Mouse (Mus musculus): ENCODE data around the gene Asprv1. TPM values are rescaled to one million over a fixed set of nuclear protein-coding genes. Genes with fewer than 3 reads are reported as not detected.

The Asprv1 gene
- polyA plus RNA-seq, 1 experiment from 2014 or later: 0.64 TPM

DNA sequence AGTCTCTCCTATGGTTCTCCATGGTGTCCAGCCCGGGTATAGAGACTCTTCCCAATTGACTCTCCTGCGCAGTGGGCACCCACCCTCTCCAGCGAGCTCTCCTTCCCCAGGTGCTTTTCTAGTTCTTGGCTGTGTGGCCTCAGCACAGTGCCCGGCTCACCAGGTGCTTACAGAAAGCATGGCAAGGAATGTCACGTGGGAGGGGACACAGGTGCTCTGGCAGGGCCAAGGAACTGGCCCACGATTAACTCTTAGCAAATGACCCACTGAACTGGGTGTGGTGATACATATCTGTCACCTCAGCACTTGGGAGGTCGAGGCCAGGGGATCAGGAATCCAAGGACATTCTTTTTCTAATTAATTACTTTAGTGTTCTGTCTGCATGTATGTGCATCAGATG, 18.2 kb downstream of the Asprv1 start:
- WGBS: 76% methylated on average over 7 of the region's 7 CpGs
- H3K4me3 ChIP-seq (ENCODE audit: low read length): no peak overlapping the region
- H3K4me1 ChIP-seq (ENCODE audit: control insufficient read depth, insufficient read depth, low read length): no peaks in the 10 kb centered on the region
- H3K4me2 ChIP-seq (ENCODE audit: low read depth, low read length): no peak overlapping the region
- H3K36me3 ChIP-seq (ENCODE audit: control insufficient read depth, insufficient read depth): peaks cover 21% of the 10 kb centered on the region
- no peak overlapping the region for H3K9ac ChIP-seq (ENCODE audit: low read length)
- ATAC-seq (replicated peaks; ENCODE audit: extremely low read depth, insufficient read depth, low FRiP score): no peak
- no peaks in the 10 kb centered on the region for H3K27me3 ChIP-seq (ENCODE audit: control insufficient read depth, insufficient read depth, low read length)
- H3K27ac ChIP-seq (ENCODE audit: low read length): no peak overlapping the region
- no peaks in the 10 kb centered on the region for H3K9me3 ChIP-seq (replicated peaks; ENCODE audit: control insufficient read depth, low read length)

- peaks cover 7% of the 10 kb centered on the region; the same call in 1 of the 2 replicates for H3K4me1 ChIP-seq (ENCODE audit: control insufficient read depth, insufficient read depth, low read length)
- H3K27me3 ChIP-seq (ENCODE audit: control insufficient read depth, insufficient read depth, low read length): no peaks in the 10 kb centered on the region
- no peak for ATAC-seq (replicated peaks; ENCODE audit: extremely low read depth, insufficient read depth, low FRiP score)
- no peak overlapping the region for H3K4me3 ChIP-seq (ENCODE audit: low read length)
- H3K36me3 ChIP-seq (ENCODE audit: control insufficient read depth, insufficient read depth): peaks cover 30% of the 10 kb centered on the region
- no peaks in the 10 kb centered on the region for H3K9me3 ChIP-seq (replicated peaks; ENCODE audit: control insufficient read depth, low read length)
- WGBS: 84% methylated on average over 6 of the region's 6 CpGs
- H3K9ac ChIP-seq (ENCODE audit: low read length): no peak overlapping the region
- H3K4me2 ChIP-seq (ENCODE audit: low read depth, low read length): no peak overlapping the region
- no peak overlapping the region for H3K27ac ChIP-seq (ENCODE audit: low read length)
These were observed 25.1 kb downstream of the Asprv1 start for GRCm38 (mm10) chr6:86653026-86653425.

GRCm38 (mm10) chr6:86654270-86654916, 26.4 kb downstream of the Asprv1 start:
- Histone ChIP-seq H3K4me2 (ENCODE audit: low read depth, low read length) (no peak overlapping the region), H3K27me3 (ENCODE audit: control insufficient read depth, insufficient read depth, low read length) (no peaks in the 10 kb centered on the region), H3K4me1 (ENCODE audit: control insufficient read depth, insufficient read depth, low read length) (peaks cover 7% of the 10 kb centered on the region; the same call in 1 of the 2 replicates), H3K27ac (ENCODE audit: low read length) (no peak overlapping the region), H3K9me3 (replicated peaks; ENCODE audit: control insufficient read depth, low read length) (no peaks in the 10 kb centered on the region), H3K4me3 (ENCODE audit: low read length) (no peak overlapping the region), H3K9ac (ENCODE audit: low read length) (no peak overlapping the region), H3K36me3 (ENCODE audit: control insufficient read depth, insufficient read depth) (peaks cover 23% of the 10 kb centered on the region)
- 75% methylated on average over 9 of the region's 9 CpGs for WGBS
- ATAC-seq (replicated peaks; ENCODE audit: extremely low read depth, insufficient read depth, low FRiP score): no peak

DNA sequence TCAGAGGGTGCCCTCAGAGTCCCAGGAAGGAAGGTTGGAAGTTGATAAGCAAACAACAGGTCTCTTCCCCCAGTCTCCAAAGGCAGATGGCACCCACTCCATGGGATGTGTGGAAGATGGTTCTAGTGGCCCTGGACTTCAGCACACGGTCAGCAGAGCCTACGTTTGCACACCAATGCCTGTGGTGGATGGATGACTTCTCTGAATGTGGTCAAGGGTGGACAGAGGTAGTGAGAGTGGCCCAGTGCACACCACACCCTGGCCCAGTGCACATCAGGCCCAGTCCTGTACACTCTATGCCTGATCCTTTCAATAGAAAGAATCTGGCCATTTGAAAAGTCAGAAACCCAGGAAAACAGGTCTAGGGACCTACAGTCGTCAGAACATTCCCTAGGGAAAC, 30.5 kb downstream of the Asprv1 start:
- WGBS: 88% methylated on average over 3 of the region's 3 CpGs
- Histone ChIP-seq H3K27me3 (ENCODE audit: control insufficient read depth, insufficient read depth, low read length) (no peaks in the 10 kb centered on the region), H3K36me3 (ENCODE audit: control insufficient read depth, insufficient read depth) (peaks cover 6% of the 10 kb centered on the region; the same call in 1 of the 2 replicates), H3K4me2 (ENCODE audit: low read depth, low read length) (no peak overlapping the region), H3K9me3 (replicated peaks; ENCODE audit: control insufficient read depth, low read length) (no peaks in the 10 kb centered on the region), H3K4me1 (ENCODE audit: control insufficient read depth, insufficient read depth, low read length) (peaks cover 7% of the 10 kb centered on the region; the same call in 1 of the 2 replicates), H3K4me3 (ENCODE audit: low read length) (no peak overlapping the region), H3K9ac (ENCODE audit: low read length) (no peak overlapping the region), H3K27ac (ENCODE audit: low read length) (no peak overlapping the region)
- ATAC-seq (replicated peaks; ENCODE audit: extremely low read depth, insufficient read depth, low FRiP score): no peak

DNA sequence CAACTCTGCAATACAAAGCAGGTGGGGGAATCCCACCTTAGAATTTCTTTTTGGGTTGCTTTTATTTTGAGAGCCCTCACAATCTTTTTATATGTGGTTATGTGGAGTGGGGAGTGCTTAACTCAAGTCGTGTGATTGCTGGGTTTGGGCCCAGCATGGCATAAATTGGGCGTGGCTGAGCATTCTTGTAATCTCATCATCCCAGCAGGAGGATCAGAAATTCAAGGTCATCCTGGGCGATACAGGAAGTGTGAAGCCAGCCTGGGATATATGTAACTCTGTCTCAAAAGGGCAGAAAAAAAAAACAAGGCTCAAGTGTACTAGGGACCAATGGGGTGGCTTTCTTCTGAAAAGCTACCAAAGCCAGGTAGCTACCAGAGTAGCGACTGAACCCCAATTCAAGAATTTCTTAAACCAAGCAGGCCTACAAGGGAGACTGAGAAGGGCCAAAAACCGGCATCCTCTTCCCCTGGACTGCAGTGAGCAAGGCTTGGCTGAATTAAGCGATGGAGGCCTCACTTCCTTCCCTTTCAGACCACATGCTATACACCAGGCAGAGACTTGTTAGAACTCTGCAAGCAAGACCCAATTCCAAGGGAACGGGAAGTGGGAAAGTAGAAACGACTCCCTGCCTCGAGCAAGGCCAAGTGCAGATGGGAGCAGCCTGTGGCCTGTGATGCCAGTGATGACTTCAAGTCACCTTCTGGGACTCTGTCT, 32.4 kb downstream of the Asprv1 start:
- Histone ChIP-seq H3K27ac (ENCODE audit: low read length) (no peak overlapping the region), H3K36me3 (ENCODE audit: control insufficient read depth, insufficient read depth) (peaks cover 8% of the 10 kb centered on the region; the same call in 1 of the 2 replicates), H3K9me3 (replicated peaks; ENCODE audit: control insufficient read depth, low read length) (no peaks in the 10 kb centered on the region), H3K4me3 (ENCODE audit: low read length) (no peak overlapping the region), H3K27me3 (ENCODE audit: control insufficient read depth, insufficient read depth, low read length) (no peaks in the 10 kb centered on the region), H3K9ac (ENCODE audit: low read length) (no peak overlapping the region), H3K4me2 (ENCODE audit: low read depth, low read length) (no peak overlapping the region), H3K4me1 (ENCODE audit: control insufficient read depth, insufficient read depth, low read length) (peaks cover 7% of the 10 kb centered on the region; the same call in 1 of the 2 replicates)
- WGBS: 64% methylated on average over 9 of the region's 9 CpGs
- no peak for ATAC-seq (replicated peaks; ENCODE audit: extremely low read depth, insufficient read depth, low FRiP score)

- Histone ChIP-seq H3K27ac (ENCODE audit: low read length) (no peak overlapping the region), H3K4me2 (ENCODE audit: low read depth, low read length) (no peak overlapping the region), H3K27me3 (ENCODE audit: control insufficient read depth, insufficient read depth, low read length) (no peaks in the 10 kb centered on the region), H3K4me3 (ENCODE audit: low read length) (no peak overlapping the region), H3K4me1 (ENCODE audit: control insufficient read depth, insufficient read depth, low read length) (peaks cover 12% of the 10 kb centered on the region), H3K9me3 (replicated peaks; ENCODE audit: control insufficient read depth, low read length) (0 out of 2 replicates have a peak, but pooled peaks cover 3% of the 10 kb centered on the region), H3K9ac (ENCODE audit: low read length) (no peak overlapping the region), H3K36me3 (ENCODE audit: control insufficient read depth, insufficient read depth) (peaks cover 17% of the 10 kb centered on the region)
- WGBS: 73% methylated on average over 5 of the region's 5 CpGs
- ATAC-seq (replicated peaks; ENCODE audit: extremely low read depth, insufficient read depth, low FRiP score): no peak
These were observed 37.1 kb downstream of the Asprv1 start for GRCm38 (mm10) chr6:86665076-86665475.

DNA sequence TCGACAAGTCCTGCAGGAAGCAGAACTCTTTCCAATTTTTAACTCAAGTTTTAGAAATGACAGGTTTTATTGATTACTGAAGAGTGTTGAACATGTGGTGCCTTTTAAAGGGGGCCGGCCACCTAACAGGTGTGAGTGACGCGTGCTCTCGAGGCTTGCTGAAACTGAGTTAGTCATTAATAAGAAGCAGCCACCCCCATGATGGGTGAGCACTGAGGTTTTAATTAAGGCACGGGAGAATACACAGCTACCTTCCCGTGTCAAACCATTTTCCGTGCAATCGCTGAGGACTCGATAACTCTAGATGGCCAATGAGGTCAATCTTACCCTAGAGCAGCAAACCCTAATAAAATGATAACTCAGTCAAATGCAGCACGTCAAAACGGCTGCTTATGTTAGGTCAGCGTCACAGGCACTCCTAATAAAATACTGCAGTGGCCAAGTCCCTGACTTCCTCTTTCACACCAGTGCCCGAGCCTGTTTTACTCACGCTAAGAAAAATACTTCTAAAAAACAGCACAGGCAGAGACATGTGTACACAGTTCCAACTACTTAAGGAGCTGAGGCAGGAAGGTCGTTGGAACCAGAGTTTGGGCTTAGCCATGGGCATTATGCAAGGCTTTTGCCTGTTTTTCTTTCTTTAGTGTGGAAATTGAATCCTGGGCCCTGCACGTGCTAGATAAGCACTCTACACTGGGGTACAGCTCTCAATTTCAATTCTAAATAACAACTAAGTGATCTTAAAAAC, 37.8 kb downstream of the Asprv1 start:
- H3K27ac ChIP-seq (ENCODE audit: low read length): no peak overlapping the region
- H3K4me2 ChIP-seq (ENCODE audit: low read depth, low read length): no peak overlapping the region
- 79% methylated on average over 17 of the region's 17 CpGs for WGBS
- peaks cover 17% of the 10 kb centered on the region for H3K36me3 ChIP-seq (ENCODE audit: control insufficient read depth, insufficient read depth)
- peaks cover 16% of the 10 kb centered on the region for H3K4me1 ChIP-seq (ENCODE audit: control insufficient read depth, insufficient read depth, low read length)
- ATAC-seq (replicated peaks; ENCODE audit: extremely low read depth, insufficient read depth, low FRiP score): no peak
- H3K4me3 ChIP-seq (ENCODE audit: low read length): no peak overlapping the region
- no peak overlapping the region for H3K9ac ChIP-seq (ENCODE audit: low read length)
- H3K27me3 ChIP-seq (ENCODE audit: control insufficient read depth, insufficient read depth, low read length): no peaks in the 10 kb centered on the region
- H3K9me3 ChIP-seq (replicated peaks; ENCODE audit: control insufficient read depth, low read length): 0 out of 2 replicates have a peak, but pooled peaks cover 3% of the 10 kb centered on the region

GRCm38 (mm10) chr6:86667061-86667460, 39.1 kb downstream of the Asprv1 start:
- 90% methylated on average over 10 of the region's 10 CpGs for WGBS
- Histone ChIP-seq H3K27ac (ENCODE audit: low read length) (no peak overlapping the region), H3K9ac (ENCODE audit: low read length) (no peak overlapping the region), H3K9me3 (replicated peaks; ENCODE audit: control insufficient read depth, low read length) (0 out of 2 replicates have a peak, but pooled peaks cover 3% of the 10 kb centered on the region), H3K4me1 (ENCODE audit: control insufficient read depth, insufficient read depth, low read length) (peaks cover 16% of the 10 kb centered on the region), H3K4me3 (ENCODE audit: low read length) (no peak overlapping the region), H3K4me2 (ENCODE audit: low read depth, low read length) (no peak overlapping the region), H3K27me3 (ENCODE audit: control insufficient read depth, insufficient read depth, low read length) (no peaks in the 10 kb centered on the region), H3K36me3 (ENCODE audit: control insufficient read depth, insufficient read depth) (peaks cover 17% of the 10 kb centered on the region)
- ATAC-seq (replicated peaks; ENCODE audit: extremely low read depth, insufficient read depth, low FRiP score): no peak

Measured in heart, embryonic 16.5 days (tissue).